Mouse (Mus musculus) T-helper 2 cell (primary cell): ENCODE results near the gene Gm3020.
"Not testable (repeated sequence)": the region's sequence is repeated elsewhere in the genome, so short reads cannot be mapped to it uniquely, and the experiment has no call there.

ENCODE experiments used
- in situ Hi-C: fragments of 300-600 bp; cut with MboI, MseI; formaldehyde crosslinking; loops from one replicate; pipeline ENCODE4 v1.15.1; 2025; ENCODE audit warnings: high pct_unique_total_duplicates

Gm3020 gene

DNA sequence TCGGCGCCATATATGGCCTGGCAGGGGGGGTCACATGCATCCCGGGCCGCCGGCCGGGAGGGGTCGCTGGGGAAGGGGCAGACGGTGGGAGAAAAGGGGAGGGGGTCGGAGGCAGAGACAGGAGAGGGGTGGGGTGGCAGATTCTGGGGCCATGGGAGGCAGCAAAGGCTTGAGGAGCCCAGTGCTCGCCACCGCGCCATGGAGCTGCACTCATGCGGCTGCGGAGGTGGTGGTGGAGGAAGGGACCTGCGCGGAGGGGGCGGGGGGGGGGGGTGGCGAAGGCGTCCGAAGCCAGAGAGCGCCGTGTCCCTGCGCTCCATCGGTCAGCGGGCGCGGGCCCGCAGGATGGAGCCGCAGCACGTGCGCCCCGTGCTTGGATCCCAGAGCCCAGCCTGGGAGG is at the start of gene Gm3020:
Gene Gm3020 (plus strand): TSS at position 301 of the 400 bp plus-strand sequence.
- in situ Hi-C loops = loop anchor here (25.0 kb wide), 1 partner anchor 239 kb away; the partner anchor contains the start of gene Gm10409

DNA sequence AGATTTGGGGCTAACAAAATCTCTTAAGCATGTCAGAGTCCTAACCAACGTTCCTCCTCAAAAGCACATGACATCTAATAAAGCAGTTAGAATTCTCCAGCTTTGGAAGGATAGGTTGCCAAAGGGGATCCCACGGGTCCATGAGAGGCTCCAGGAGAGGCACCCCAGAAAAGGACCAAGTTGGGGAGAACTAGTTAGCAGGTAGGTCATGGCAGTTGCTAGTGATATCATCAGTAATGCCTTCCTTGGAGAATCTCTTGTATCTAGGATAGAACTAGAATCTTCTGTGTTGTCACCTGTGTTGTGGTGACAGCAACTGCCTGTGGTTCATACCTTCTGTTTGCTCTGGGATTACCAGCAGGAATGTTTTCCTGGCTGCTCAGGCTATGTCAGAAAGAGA is 17.6 kb upstream of the Gm3020 start, which contains the start of gene Gm3012:
Gene Gm3012 (plus strand): TSS at position 301 of the 400 bp plus-strand sequence.
- in situ Hi-C loops = not testable (repeated sequence)

DNA sequence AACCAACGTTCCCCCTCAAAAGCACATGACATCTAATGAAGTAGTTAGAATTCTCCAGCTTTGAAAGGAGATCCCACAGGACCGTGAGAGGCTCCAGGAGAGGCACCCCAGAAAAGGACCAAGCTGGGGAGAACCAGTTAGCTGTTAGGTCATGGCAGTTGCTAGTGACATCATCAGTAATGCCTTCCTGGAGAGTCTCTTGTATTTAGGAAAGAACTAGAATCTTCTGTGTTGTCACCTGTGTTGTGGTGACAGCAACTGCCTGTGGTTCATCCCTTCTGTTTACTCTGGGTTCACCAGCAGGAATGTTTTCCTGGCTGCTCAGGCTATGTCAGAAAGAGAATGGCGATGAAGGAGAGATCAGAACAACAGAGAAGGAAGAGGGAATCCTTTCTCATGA is 36.7 kb downstream of the Gm3020 start, which contains the start of gene Gm3043:
Gene Gm3043 (plus strand): TSS at position 301 of the 400 bp plus-strand sequence.
- in situ Hi-C loops = not testable (repeated sequence)
